ENCODE assay signal across 13 mouse cellular contexts in the genomic region with DNA sequence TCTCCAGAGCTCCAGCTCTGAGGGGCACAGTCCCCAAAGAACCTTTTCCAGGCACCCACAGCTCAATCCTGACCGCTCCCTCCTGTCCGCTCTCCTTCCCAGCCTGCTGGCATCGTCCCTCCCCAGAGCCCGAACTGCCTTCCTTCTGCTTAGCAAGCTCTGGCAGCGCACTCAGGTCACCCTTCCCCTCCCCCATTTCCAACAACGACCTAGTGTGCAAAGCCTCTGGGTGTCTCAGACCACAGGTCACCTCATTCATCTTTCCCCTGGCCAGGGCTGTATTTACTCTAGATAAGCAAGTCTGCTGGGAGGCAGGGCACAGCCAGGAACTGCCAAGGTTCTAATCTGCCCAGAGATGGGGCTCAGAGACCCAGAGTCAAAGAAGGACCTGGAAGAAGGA. TPM values are rescaled to one million over a fixed set of nuclear protein-coding genes. Genes with fewer than 3 reads are reported as not detected.
DNase-seq lines count a peak whose midpoint lies in the region; ATAC-seq and TF ChIP-seq lines count a peak whose summit lies in the region.
"Had no signal": no experiment of that assay in that cellular context is flagged by ENCODE, and none has a peak within 500 bp of the region (broad histone marks: within the 10 kb centered on the region; RNA-seq: fewer than 3 reads in every experiment).

No protein-coding gene starts in this region.

- 31% methylated on average over 6 of the region's 6 CpGs for WGBS in intestine, embryonic 16.5 days
- 48% methylated on average over 6 of the region's 6 CpGs for WGBS in hindbrain, postnatal 0 days
- 43% methylated on average over 6 of the region's 6 CpGs for WGBS in forebrain, embryonic 14.5 days

- H3K36me3 ChIP-seq in intestine, embryonic 16.5 days (ENCODE audit: control insufficient read depth, insufficient read depth, low read length): no peaks in the 10 kb centered on the region
- no peaks in the 10 kb centered on the region for H3K36me3 ChIP-seq in hindbrain, postnatal 0 days (ENCODE audit: insufficient read depth, low read length)
- H3K36me3 ChIP-seq in forebrain, embryonic 14.5 days (ENCODE audit: control insufficient read depth, insufficient read depth, low read length): no peaks in the 10 kb centered on the region
- H3K36me3 ChIP-seq: hindbrain, embryonic 15.5 days; limb, embryonic 12.5 days had no signal

- no peak overlapping the region for H3K4me2 ChIP-seq in intestine, embryonic 16.5 days (ENCODE audit: low read depth, low read length)
- H3K4me2 ChIP-seq in hindbrain, postnatal 0 days (ENCODE audit: low read depth, low read length): no peak overlapping the region
- no peak overlapping the region for H3K4me2 ChIP-seq in forebrain, embryonic 14.5 days (ENCODE audit: low read length)
- H3K4me2 ChIP-seq: hindbrain, embryonic 15.5 days; limb, embryonic 12.5 days had no signal

- H3K27ac ChIP-seq in intestine, embryonic 16.5 days (ENCODE audit: low read length): peak overlapping the region; percentile 60
- H3K27ac ChIP-seq in hindbrain, postnatal 0 days: no peak overlapping the region
- H3K27ac ChIP-seq in forebrain, embryonic 14.5 days (ENCODE audit: low read depth, low read length): no peak overlapping the region
- H3K27ac ChIP-seq: hindbrain, embryonic 15.5 days; limb, embryonic 12.5 days had no signal

- H3K9me3 ChIP-seq in intestine, embryonic 16.5 days (ENCODE audit: control insufficient read depth, low read length): no peaks in the 10 kb centered on the region
- no peaks in the 10 kb centered on the region for H3K9me3 ChIP-seq in hindbrain, postnatal 0 days (ENCODE audit: low read length)
- no peaks in the 10 kb centered on the region for H3K9me3 ChIP-seq in forebrain, embryonic 14.5 days (replicated peaks; ENCODE audit: control insufficient read depth, low read length)
- H3K9me3 ChIP-seq: hindbrain, embryonic 15.5 days; limb, embryonic 12.5 days had no signal

- H3K27me3 ChIP-seq in intestine, embryonic 16.5 days (replicated peaks; ENCODE audit: control insufficient read depth, insufficient read depth, low read length): no peaks in the 10 kb centered on the region
- H3K27me3 ChIP-seq in hindbrain, postnatal 0 days (ENCODE audit: insufficient read depth, low read length): no peaks in the 10 kb centered on the region
- H3K27me3 ChIP-seq in forebrain, embryonic 14.5 days (replicated peaks; ENCODE audit: control insufficient read depth, insufficient read depth, low read length): no peaks in the 10 kb centered on the region

- 0 out of 2 replicates have a peak overlapping the region, but pooled peaks have one; percentile 35 for H3K9ac ChIP-seq in intestine, embryonic 16.5 days (ENCODE audit: low read depth, low read length)
- no peak overlapping the region for H3K9ac ChIP-seq in hindbrain, postnatal 0 days (replicated peaks; ENCODE audit: low read length)
- no peak overlapping the region for H3K9ac ChIP-seq in forebrain, embryonic 14.5 days (ENCODE audit: low read length)
- H3K9ac ChIP-seq: hindbrain, embryonic 15.5 days; limb, embryonic 12.5 days had no signal

- no peak for TF ChIP-seq CTCF in hindbrain, postnatal 0 days (IDR thresholded peaks at IDR 0.05; ENCODE audit: low read depth)

- peaks cover 43% of the 10 kb centered on the region for H3K4me1 ChIP-seq in intestine, embryonic 16.5 days (ENCODE audit: control insufficient read depth, insufficient read depth, low read length)
- H3K4me1 ChIP-seq in hindbrain, postnatal 0 days (ENCODE audit: insufficient read depth, low read length): no peaks in the 10 kb centered on the region
- no peaks in the 10 kb centered on the region for H3K4me1 ChIP-seq in forebrain, embryonic 14.5 days (ENCODE audit: control insufficient read depth, insufficient read depth, low read length)

- DNase-seq in adrenal gland, postnatal 10 days: peak; percentile 72
- no peak for DNase-seq in adrenal gland, adult 18-20 months (ENCODE audit: low spot score in 2 of 2)
- DNase-seq in adrenal gland, postnatal 36 days: peak; percentile 15 to 65
- DNase-seq in lung, postnatal 10 days: peak; percentile 63
- no peak for DNase-seq in hindbrain, postnatal 0 days (ENCODE audit: low spot score)
- DNase-seq in forebrain, embryonic 14.5 days (ENCODE audit: low spot score): no peak
- DNase-seq in layer of hippocampus, postnatal 14 days (ENCODE audit: low spot score in 2 of 2): no peak
- DNase-seq: cerebellum, postnatal 14 days; kidney, postnatal 25 days had no signal

- no peak overlapping the region for H3K4me3 ChIP-seq in intestine, embryonic 16.5 days (ENCODE audit: low read length)
- H3K4me3 ChIP-seq in hindbrain, postnatal 0 days (ENCODE audit: low read length): no peak overlapping the region
- no peak overlapping the region for H3K4me3 ChIP-seq in forebrain, embryonic 14.5 days (ENCODE audit: low read depth, low read length)
- H3K4me3 ChIP-seq: hindbrain, embryonic 15.5 days; limb, embryonic 12.5 days had no signal

- ATAC-seq in intestine, embryonic 16.5 days: 0 out of 2 replicates have a peak, but pooled peaks have one; percentile 26
- ATAC-seq in hindbrain, postnatal 0 days: no peak
- ATAC-seq in forebrain, embryonic 14.5 days: no peak

RNA-seq across cellular contexts. Expression of gene Kcnk3, which starts 27.4 kb away (rescaled TPM):
- 100 to 1,000 TPM; 549 to 558 TPM for total RNA-seq in adrenal gland, postnatal 10 days (2021)
- total RNA-seq in adrenal gland, adult 18-20 months (2021): 1,000 to 10,000 TPM in 1 of 2 experiments, 100 to 1,000 TPM in 1; 960 to 1,436 TPM
- 1,000 to 10,000 TPM; 1,187 to 1,472 TPM for total RNA-seq in adrenal gland, postnatal 36 days (2021)
- polyA plus RNA-seq in intestine, embryonic 16.5 days (2015; fragmentation: Nextera tagmentation; extraction: Ambion mirVana): 8.7 and 12.2 TPM in 2 replicates
- 23.2 and 30.3 TPM in 2 replicates for total RNA-seq in hindbrain, postnatal 0 days (2014; rRNA removed)
- 11.5 and 12.7 TPM in 2 replicates for polyA plus RNA-seq in hindbrain, postnatal 0 days (2015; fragmentation: Nextera tagmentation; extraction: Ambion mirVana)
- 2.1 and 2.5 TPM in 2 replicates for polyA plus RNA-seq in forebrain, embryonic 14.5 days (2014; fragmentation: Nextera tagmentation; extraction: Ambion mirVana)
- 1 to 10 TPM; 6.9 to 9.0 TPM for total RNA-seq in layer of hippocampus, postnatal 14 days (2021)
- total RNA-seq: MEL had no signal

RNA-seq across cellular contexts. Expression of gene Slc35f6, which starts 32.3 kb away (rescaled TPM):
- total RNA-seq in adrenal gland, postnatal 10 days (2021): 10 to 100 TPM; 30.4 to 34.6 TPM
- 10 to 100 TPM; 38.7 to 43.8 TPM for total RNA-seq in adrenal gland, adult 18-20 months (2021)
- 10 to 100 TPM; 40.0 to 47.2 TPM for total RNA-seq in adrenal gland, postnatal 36 days (2021)
- polyA plus RNA-seq in intestine, embryonic 16.5 days (2015; fragmentation: Nextera tagmentation; extraction: Ambion mirVana): 50.2 and 56.3 TPM in 2 replicates
- total RNA-seq in hindbrain, postnatal 0 days (2014; rRNA removed): 70.6 and 95.8 TPM in 2 replicates
- 29.6 and 31.3 TPM in 2 replicates for polyA plus RNA-seq in hindbrain, postnatal 0 days (2015; fragmentation: Nextera tagmentation; extraction: Ambion mirVana)
- polyA plus RNA-seq in forebrain, embryonic 14.5 days (2014; fragmentation: Nextera tagmentation; extraction: Ambion mirVana): 33.6 and 35.1 TPM in 2 replicates
- 10 to 100 TPM; 32.6 to 32.7 TPM for total RNA-seq in layer of hippocampus, postnatal 14 days (2021)

RNA-seq across cellular contexts. Expression of gene Cenpa, which starts 51.2 kb away (rescaled TPM):
- total RNA-seq in adrenal gland, postnatal 10 days (2021): 10 to 100 TPM; 38.0 to 54.0 TPM
- 1 to 10 TPM; 6.5 to 7.6 TPM for total RNA-seq in adrenal gland, adult 18-20 months (2021)
- total RNA-seq in adrenal gland, postnatal 36 days (2021): 10 to 100 TPM; 10.2 to 11.9 TPM
- polyA plus RNA-seq in intestine, embryonic 16.5 days (2015; fragmentation: Nextera tagmentation; extraction: Ambion mirVana): 166 and 186 TPM in 2 replicates
- 27.8 and 28.1 TPM in 2 replicates for total RNA-seq in hindbrain, postnatal 0 days (2014; rRNA removed)
- polyA plus RNA-seq in hindbrain, postnatal 0 days (2015; fragmentation: Nextera tagmentation; extraction: Ambion mirVana): 53.4 and 63.2 TPM in 2 replicates
- 147 and 206 TPM in 2 replicates for polyA plus RNA-seq in forebrain, embryonic 14.5 days (2014; fragmentation: Nextera tagmentation; extraction: Ambion mirVana)
- total RNA-seq in layer of hippocampus, postnatal 14 days (2021): 1 to 10 TPM; 4.8 to 5.5 TPM

Comparison
In these comparisons a context has a peak if more than half of its experiments do, and no peak if none do; other contexts are left out.
1. DNase-seq: peak in adrenal gland, postnatal 10 days (single experiment), adrenal gland, postnatal 36 days (2 of 2) and lung, postnatal 10 days (single experiment); none in adrenal gland, adult 18-20 months (0 of 2), hindbrain, postnatal 0 days (single experiment), forebrain, embryonic 14.5 days (single experiment) and layer of hippocampus, postnatal 14 days (0 of 2).
2. RNA of gene Kcnk3, which starts 27.4 kb away (total RNA-seq): 1,187 to 1,472 TPM in adrenal gland, postnatal 36 days, 960 to 1,436 TPM in adrenal gland, adult 18-20 months and 549 to 558 TPM in adrenal gland, postnatal 10 days; 23.2 to 30.3 TPM in hindbrain, postnatal 0 days and 6.9 to 9.0 TPM in layer of hippocampus, postnatal 14 days; every median in the first group is over 10 times any median in the second.